Mouse (Mus musculus) olfactory bulb, adult 2 months (tissue): ENCODE measurements around the gene Akap9.
"Not testable (repeated sequence)": the region's sequence is repeated elsewhere in the genome, so short reads cannot be mapped to it uniquely, and the experiment has no call there.

ENCODE experiments used
- CTCF ChIP-seq: fragments of 200-500 bp; IDR thresholded peaks from 2 replicates; pipeline ENCODE4 v1.5.1; 2012; ENCODE audit warnings: low read depth, mild to moderate bottlenecking, low read length, moderate library complexity; ENCODE audit not compliant: insufficient read depth
- POLR2A ChIP-seq: fragments of 200-500 bp; IDR thresholded peaks from 2 replicates; pipeline ENCODE4 v1.6.1; 2012; ENCODE audit warnings: mild to moderate bottlenecking, low read depth, low read length, moderate library complexity; ENCODE audit not compliant: insufficient read depth

DNA sequence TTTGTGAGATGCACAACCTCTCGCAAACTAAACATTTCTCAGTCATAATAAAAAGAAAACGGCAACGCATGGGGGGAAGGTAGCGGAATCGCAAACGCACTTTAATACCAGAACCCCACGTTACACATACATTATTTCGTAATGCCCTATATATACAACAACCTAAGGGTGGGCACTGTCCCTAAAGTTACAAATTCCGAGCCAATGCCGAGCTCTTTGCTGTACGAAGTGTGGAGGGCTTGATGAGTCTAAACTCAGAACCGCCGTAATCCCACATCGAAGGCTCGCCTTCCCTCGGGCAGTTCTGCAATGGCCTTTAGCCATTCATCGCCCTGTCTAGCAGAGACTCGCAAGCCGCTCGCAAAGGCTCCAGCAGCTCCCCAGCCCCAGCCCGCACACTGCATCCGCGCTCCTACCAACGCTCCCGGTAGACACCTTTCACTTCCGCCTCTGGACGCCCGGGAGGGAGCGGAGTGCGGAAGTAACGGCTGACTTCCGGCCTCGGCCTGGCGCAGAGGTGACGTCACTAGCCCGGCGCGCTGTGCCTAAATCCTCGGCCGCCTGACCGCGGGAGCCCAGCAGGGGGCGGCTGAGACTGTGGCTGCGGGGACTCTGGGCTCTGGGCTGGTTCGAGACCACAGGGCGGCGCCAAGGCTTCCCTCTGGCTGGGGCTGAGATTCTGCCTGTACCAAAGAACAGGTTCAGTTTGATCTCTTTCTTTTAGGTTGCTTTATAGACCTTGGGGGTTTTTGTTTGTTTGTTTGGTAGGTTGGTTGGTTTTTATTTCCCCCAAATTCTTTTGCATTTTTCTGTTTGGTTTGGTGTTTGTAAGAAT, 34.2 kb upstream of the Akap9 start, which contains the start of gene Mterf1a:
- TF ChIP-seq POLR2A, CTCF: not testable (repeated sequence)
